Mouse (Mus musculus) gastrocnemius, postnatal 4 days (tissue): ENCODE results near the gene Gpsm2. TPM values are rescaled to one million over a fixed set of nuclear protein-coding genes. Genes with fewer than 3 reads are reported as not detected.

Experiments
- DNase-seq, 2 experiments: peaks; one replicate each; pipeline ENCODE4 v3.0.0; 2021 to 2022; ENCODE audit warnings: low spot score in 2 of 2, mixed read lengths in 2 of 2
- long read RNA-seq, 2 experiments: library from polyadenylated mRNA; stranded (forward); transcript quantifications; one replicate each; pipeline ENCODE4 v2.0.0; 2021
- total RNA-seq, 2 experiments: library from RNA; stranded (reverse); gene quantifications; 2 replicates each; pipeline ENCODE4 v1.2.3; 2021

Gpsm2 gene
- total RNA-seq = 10 to 100 TPM; 32.0 to 37.6 TPM
- long read RNA-seq, experiment 1, transcript Gpsm2-201 (15 exons, 3,498 nt) = major isoform, 23 of 52 reads
- long read RNA-seq, experiment 1, partial matches to known transcripts = 4 of 52 reads
- long read RNA-seq, experiment 1, other reads (novel, unspliced or antisense) = 25 of 52 reads
- long read RNA-seq, experiment 2, transcript Gpsm2-201 (15 exons, 3,498 nt) = major isoform, 32 of 55 reads
- long read RNA-seq, experiment 2, partial matches to known transcripts = 3 of 55 reads
- long read RNA-seq, experiment 2, other reads (novel, unspliced or antisense) = 20 of 55 reads

DNA sequence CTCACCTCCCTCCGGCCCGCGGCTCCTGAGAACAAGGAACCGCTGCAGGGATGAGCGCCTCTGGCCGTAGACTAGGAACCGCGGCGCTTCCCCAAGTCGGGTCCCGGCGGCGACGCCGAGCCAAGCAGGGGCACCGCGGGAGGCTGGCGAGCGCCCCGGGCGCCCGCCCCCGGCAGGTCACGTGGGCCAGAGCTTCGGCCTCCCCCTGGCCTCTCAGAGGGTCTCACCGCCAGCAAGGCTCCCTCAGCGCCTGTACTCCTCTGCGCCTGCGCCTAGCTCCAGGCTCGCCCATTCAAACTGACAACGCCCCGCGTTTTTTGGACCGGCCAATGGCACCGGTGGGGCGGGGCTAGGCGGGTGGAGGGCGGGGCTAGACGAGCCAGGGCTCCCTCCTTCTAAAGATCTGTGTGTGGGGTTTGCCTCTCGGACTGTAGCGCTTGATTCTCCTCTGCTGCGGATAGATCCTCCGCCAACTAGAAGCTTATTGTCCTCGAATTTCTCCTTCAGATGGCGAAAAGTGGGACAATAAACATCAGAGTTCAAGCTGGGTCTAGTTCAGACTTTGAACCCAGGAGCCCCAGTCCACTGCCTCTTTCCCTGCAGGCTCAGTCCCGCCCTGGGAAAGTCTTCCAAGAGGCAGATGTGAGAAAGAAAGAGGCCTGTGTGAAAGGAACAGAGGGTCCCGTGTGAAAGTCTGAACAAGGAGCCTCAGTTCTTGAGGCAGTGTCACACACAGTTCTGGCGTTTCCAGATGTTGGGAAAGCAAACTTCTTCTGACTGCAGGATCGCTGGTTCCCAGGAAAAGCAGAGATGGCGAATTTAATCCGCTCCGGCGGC lies at the start of gene Gpsm2:
Gpsm2 (minus strand) TSS at position 274 of the 837 bp plus-strand sequence.
- DNase-seq = peak; percentile 98

DNA sequence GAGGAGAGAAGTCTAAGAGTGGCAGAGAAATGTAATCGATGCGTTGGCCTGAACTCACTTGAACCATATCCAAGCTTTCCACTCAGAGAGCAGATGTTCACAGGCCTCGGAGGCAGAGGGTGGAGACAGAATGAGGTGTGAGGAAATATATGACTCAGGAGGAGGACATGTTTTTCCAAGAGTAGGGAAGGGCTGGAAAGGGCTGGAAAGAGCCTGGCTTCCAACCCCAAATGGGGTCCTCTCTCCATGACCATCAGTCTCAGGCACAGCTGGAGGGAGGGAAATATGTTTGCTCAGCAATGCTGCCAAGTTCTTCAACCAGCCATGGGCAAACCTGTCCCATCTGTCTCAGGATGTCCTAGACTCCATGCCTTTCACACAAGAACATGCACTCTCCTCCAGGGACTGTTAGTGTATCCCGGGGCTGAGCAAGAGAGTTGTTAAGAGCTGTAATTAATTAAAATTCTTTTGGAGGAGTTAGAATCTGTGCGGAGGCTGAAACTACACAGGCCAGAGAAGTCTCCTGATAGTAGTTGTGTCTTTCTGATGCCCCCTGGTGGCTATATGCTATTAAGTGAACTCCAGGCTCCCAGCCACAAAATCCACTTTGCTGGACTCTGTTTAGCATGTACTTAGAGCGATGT lies 48.7 kb upstream of the Gpsm2 start:
- DNase-seq = peak in 1 of 2 experiments; percentile 73

DNA sequence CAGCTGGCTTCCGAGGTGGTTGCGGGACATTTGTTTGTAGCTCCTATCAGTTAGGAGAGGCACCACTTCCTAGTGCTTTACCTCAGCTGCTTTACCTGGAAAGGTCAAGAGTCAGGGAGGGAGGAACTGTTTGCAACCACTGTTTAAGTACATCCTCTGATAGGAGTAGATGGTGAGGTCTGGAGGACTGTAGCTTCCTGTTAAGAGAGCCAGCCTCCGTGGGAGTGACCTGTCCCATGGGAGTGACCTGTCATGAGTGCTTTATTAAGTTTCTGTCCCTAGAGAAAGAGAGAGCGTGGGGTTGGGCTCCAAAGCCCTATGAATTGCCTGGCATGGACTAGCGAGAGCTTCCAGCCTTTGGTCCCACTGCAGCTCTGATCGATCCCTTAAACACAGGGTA lies 47.4 kb upstream of the Gpsm2 start:
- DNase-seq = no peak

GRCm38 (mm10) chr3:108767416-108767815 lies 45.3 kb upstream of the Gpsm2 start:
- DNase-seq = no peak

DNA sequence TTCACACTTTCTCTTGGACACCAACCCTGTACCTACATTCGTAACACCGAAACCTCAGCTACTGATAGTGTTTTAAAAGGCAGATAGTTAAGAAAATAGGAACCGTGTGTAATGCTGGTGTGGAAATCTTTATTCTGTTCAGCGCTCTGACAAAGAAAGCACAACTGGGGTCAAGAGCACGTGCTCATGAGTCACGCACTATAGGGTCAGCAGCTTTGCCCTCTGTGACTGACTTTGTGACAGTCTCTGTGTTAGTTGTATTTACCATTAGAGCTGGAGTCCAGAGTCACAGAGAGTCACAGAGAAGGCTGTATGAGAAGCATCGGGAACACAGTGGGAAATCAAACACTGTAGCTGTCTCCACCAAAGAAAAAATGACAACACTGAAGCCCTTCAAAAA lies 44.8 kb upstream of the Gpsm2 start:
- no peak for DNase-seq

GRCm38 (mm10) chr3:108765476-108765875 lies 43.4 kb upstream of the Gpsm2 start:
- DNase-seq = no peak

GRCm38 (mm10) chr3:108764976-108765375 lies 42.9 kb upstream of the Gpsm2 start:
- no peak for DNase-seq

DNA sequence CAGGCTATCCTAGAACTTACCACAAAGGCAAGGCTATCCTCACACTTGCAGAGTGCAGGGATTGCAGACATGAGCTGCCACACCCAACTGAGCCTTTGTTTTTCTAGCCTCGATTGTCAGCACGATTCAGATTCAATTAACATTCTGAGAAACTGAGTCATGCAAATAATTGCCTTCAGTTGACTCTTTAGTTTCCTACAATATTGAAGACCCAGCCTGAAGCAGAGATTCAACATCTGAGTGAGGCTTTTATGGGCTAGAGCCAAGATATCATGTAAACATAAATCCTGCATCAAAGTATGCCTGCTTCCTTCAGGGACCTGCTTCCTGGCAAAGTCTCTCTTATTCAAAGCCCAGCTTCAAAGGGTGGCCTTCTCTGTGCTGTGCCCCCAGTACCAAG lies 41.6 kb upstream of the Gpsm2 start:
- no peak for DNase-seq

GRCm38 (mm10) chr3:108762597-108763111 lies 40.5 kb upstream of the Gpsm2 start:
- peak in 1 of 2 experiments; percentile 23 for DNase-seq

DNA sequence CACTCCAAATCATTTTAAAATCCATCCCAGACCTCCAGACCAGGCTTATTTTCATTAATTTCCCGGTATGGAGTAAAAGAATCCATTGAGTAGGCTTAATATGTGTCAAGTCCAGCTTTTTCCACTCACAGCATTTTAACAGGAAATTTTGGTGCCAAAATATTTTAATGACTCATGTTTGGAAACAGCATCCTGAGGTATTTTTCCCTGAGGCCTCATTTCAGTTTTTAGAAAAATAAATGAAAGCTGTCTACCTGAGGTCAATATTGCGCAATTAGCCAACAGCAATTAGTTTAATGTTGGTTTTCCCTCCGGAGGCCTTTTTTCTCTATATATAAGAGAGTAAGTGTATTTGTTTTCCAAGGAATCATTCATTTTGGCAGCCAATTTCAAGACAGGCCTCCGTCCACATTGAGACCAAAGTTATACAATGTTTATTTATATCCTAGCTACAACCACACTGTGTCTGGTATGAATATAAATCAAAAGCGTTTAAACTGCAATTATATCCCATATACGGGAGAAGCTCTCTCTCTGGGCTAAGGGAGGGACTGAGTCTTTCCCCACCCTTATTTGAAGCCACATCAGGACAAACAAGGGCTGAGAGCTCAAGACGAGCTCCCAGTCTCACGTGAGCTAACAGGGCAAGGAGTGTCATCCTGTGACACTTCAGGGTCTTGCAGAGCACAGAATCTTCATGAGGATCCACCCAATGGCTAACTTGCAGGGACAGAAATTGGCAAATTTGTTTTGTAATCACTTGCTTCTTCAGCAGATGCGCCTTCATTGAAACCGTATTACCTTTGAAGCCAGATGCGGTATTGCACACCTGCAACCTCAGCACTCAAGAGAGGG lies 37.7 kb upstream of the Gpsm2 start:
- DNase-seq = no peak

DNA sequence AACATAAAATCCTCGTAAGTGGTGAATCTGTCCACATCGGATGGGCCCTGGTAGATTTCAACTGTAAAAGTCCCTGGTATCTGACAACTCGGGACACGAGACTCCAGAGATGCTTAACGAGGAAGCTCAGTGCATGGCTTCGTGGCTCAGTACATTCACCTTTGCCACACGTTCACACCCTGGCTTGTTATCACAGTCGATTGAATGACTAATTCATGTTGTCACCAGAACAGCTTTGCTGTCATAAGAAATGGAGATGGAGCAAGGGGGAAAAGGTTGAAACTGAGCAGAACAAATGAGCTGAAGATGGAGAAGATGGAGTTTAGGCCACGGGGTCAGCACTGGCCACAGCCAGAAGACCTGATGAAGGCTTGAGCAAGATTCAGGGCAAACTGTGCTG lies 35.5 kb upstream of the Gpsm2 start:
- no peak for DNase-seq

DNA sequence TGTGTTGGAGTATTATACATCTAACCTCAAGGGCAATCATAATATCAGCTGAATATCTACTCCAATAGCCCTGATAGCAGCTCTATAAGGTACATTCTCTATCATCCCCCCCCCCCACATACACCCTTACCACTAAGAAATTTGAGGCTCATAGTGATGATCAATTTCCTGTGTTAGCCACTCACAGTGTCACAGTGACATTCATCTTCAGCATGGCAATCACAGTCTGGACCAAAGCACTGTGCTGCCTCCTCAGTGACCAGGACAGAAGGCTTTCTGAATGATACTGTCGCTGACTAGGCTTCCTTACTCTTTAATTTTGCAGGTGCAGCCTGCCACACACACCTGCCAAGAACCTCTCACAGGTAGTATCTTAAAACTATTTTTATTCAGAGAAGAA lies 34.0 kb upstream of the Gpsm2 start:
- no peak for DNase-seq

GRCm38 (mm10) chr3:108755542-108755941 lies 33.4 kb upstream of the Gpsm2 start:
- DNase-seq = no peak

GRCm38 (mm10) chr3:108754541-108754940 lies 32.4 kb upstream of the Gpsm2 start:
- DNase-seq = no peak

GRCm38 (mm10) chr3:108751691-108752090 lies 29.6 kb upstream of the Gpsm2 start:
- DNase-seq = no peak

- no peak for DNase-seq
Observed at GRCm38 (mm10) chr3:108751061-108751460, 29.0 kb upstream of the Gpsm2 start.

DNA sequence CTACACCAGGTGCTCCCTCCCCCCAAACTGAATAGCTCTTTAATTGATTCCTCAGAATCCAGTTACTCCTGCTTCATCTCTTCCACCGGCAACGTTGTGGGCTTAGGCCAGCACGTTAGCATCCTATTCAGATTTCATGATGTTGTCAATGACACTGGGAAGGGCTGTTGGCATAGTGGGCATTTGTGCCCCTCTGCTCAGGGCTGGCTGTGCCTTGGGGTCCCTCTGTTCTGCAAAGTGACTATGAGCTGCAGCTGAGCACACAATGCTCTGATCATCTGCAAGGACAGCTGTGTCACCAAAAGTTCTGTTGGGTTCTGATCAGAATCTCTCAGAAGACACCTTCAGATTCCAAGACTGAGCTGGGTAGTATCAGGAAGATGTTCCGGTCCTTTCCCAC lies 22.0 kb upstream of the Gpsm2 start:
- DNase-seq = no peak

GRCm38 (mm10) chr3:108739045-108739708 lies 17.1 kb upstream of the Gpsm2 start, which contains the start of gene Aknad1:
TSS of gene Aknad1 (plus strand) at chr3:108739658.
- no peak for DNase-seq

GRCm38 (mm10) chr3:108737761-108738160 lies 15.7 kb upstream of the Gpsm2 start:
- DNase-seq = no peak

- DNase-seq = no peak
Observed at GRCm38 (mm10) chr3:108730316-108730715, 8.2 kb upstream of the Gpsm2 start.
